Mouse (Mus musculus) midbrain, embryonic 10.5 days (tissue): ENCODE results near the gene Qrfp. TPM values are rescaled to one million over a fixed set of nuclear protein-coding genes. Genes with fewer than 3 reads are reported as not detected.

Experiments
- DNase-seq: peaks from one replicate; pipeline ENCODE4 v3.0.0-alpha.2; 2017; ENCODE audit warnings: low spot score
- H3K27ac ChIP-seq: fragments of 300-500 bp; sonication (generic); replicated peaks from 2 replicates; pipeline ENCODE4 v1.5.1; 2016; ENCODE audit warnings: mild to moderate bottlenecking
- H3K27me3 ChIP-seq: fragments of 300-500 bp; sonication (generic); 2 replicates; pipeline ENCODE4 v1.6.1; 2016; ENCODE audit warnings: low read depth, mild to moderate bottlenecking; ENCODE audit not compliant: poor library complexity, severe bottlenecking
- H3K36me3 ChIP-seq: fragments of 300-500 bp; sonication (generic); 2 replicates; pipeline ENCODE4 v1.6.1; 2016; ENCODE audit warnings: mild to moderate bottlenecking, moderate library complexity
- H3K4me1 ChIP-seq: fragments of 300-500 bp; sonication (generic); 2 replicates; pipeline ENCODE4 v1.6.1; 2016
- H3K4me3 ChIP-seq: fragments of 300-500 bp; sonication (generic); 2 replicates; pipeline ENCODE4 v1.5.1; 2016; ENCODE audit warnings: mild to moderate bottlenecking, moderate library complexity
- H3K9me3 ChIP-seq: fragments of 300-500 bp; sonication (generic); replicated peaks from 2 replicates; pipeline ENCODE4 v1.6.1; 2016; ENCODE audit warnings: mild to moderate bottlenecking
- WGBS: fragments of 180-500 bp; shearing (Covaris S2); methylation state at CpG from one replicate; pipeline ENCODE4 v1.1.7; 2016; 5-methylcytosine and 5-hydroxymethylcytosine counted together
- polyA plus RNA-seq: library from polyadenylated mRNA; unstranded; fragments of >200 nt; fragmentation: Nextera tagmentation; extraction: Ambion mirVana; gene quantifications from 2 replicates; pipeline ENCODE4 v1.2.1, GENCODE M21; 2016

The Qrfp gene
- polyA plus RNA-seq = 0.05 and 0.17 TPM in 2 replicates

GRCm38 (mm10) chr2:31810444-31810843 lies at the start of gene Qrfp:
Gene Qrfp (minus strand): TSS chr2:31810580.
- Histone ChIP-seq H3K36me3 (0 out of 2 replicates have a peak, but pooled peaks cover 3% of the 10 kb centered on the region), H3K27me3 (peaks cover 17% of the 10 kb centered on the region; the same call in 1 of the 2 replicates), H3K4me3 (no peak within 1 kb of the TSS), H3K27ac (peak within 1 kb of the TSS; percentile 68), H3K9me3 (no peaks in the 10 kb centered on the region), H3K4me1 (peaks cover 58% of the 10 kb centered on the region)
- WGBS = 35% methylated on average over 12 of the region's 12 CpGs
- no peak for DNase-seq

DNA sequence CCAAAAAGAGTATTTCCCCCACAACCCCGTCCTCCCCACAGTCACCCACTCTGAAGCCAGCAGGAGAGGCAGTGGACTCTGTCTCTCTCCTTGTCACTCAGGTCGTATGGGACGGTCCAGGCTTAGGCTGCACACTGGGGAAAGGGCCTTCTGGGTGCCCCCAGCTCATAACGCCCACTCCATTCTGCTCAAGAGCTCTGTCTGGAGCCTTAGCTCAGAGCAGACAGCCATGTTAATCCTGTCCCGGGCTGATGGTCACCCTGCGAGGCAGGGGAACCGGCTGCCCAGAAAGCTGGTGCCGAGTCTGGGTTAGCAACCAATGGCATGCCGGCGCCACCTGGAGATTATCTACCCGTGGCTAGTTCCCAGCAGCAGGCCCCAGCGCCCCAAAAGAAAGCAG lies 48.1 kb upstream of the Qrfp start:
- peak overlapping the region; percentile 70 for H3K27ac ChIP-seq
- 13% methylated on average over 12 of the region's 12 CpGs for WGBS
- H3K4me3 ChIP-seq = peak overlapping the region; percentile 12
- peaks cover 54% of the 10 kb centered on the region for H3K4me1 ChIP-seq
- DNase-seq = peak; percentile 42
- peaks cover 51% of the 10 kb centered on the region for H3K27me3 ChIP-seq
- H3K9me3 ChIP-seq = no peaks in the 10 kb centered on the region
- no peaks in the 10 kb centered on the region for H3K36me3 ChIP-seq

DNA sequence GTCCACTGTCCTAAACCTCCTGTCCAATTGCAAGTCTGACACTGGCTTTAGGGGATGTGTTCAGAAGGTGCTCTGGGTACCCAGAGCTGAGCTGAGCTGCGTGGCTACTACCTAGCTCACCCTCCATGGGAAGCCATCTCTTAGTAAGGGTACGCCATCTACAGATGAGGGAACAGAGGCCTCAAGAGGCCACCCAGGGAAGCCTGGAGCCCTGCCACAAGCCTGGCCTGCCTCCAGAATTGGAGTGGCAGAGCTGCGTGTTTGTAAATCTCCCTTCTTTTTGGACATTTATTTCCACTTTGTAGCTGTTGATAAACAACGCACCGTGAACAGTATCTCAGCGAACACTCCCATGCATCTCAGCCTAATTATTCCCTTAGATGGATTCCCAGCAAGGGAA lies 46.8 kb upstream of the Qrfp start:
- Histone ChIP-seq H3K4me1 (peaks cover 50% of the 10 kb centered on the region), H3K36me3 (no peaks in the 10 kb centered on the region), H3K27ac (no peak overlapping the region; the same call in 1 of the 2 replicates), H3K27me3 (peaks cover 55% of the 10 kb centered on the region), H3K4me3 (no peak overlapping the region), H3K9me3 (no peaks in the 10 kb centered on the region)
- 84% methylated on average over 6 of the region's 6 CpGs for whole genome bisulfite sequencing
- no peak for DNase-seq

GRCm38 (mm10) chr2:31855991-31856390 lies 45.6 kb upstream of the Qrfp start:
- no peak for DNase-seq
- Histone ChIP-seq H3K36me3 (no peaks in the 10 kb centered on the region), H3K9me3 (no peaks in the 10 kb centered on the region), H3K27me3 (peaks cover 55% of the 10 kb centered on the region), H3K4me3 (no peak overlapping the region), H3K27ac (no peak overlapping the region), H3K4me1 (peaks cover 58% of the 10 kb centered on the region)
- 79% methylated on average over 8 of the region's 8 CpGs for WGBS

GRCm38 (mm10) chr2:31850141-31850540 lies 39.8 kb upstream of the Qrfp start:
- Histone ChIP-seq H3K36me3 (no peaks in the 10 kb centered on the region), H3K4me1 (peaks cover 62% of the 10 kb centered on the region), H3K9me3 (no peaks in the 10 kb centered on the region), H3K27ac (no peak overlapping the region), H3K27me3 (peaks cover 55% of the 10 kb centered on the region), H3K4me3 (no peak overlapping the region)
- peak; percentile 54 for DNase-seq
- 50% methylated on average over 12 of the region's 12 CpGs for WGBS

DNA sequence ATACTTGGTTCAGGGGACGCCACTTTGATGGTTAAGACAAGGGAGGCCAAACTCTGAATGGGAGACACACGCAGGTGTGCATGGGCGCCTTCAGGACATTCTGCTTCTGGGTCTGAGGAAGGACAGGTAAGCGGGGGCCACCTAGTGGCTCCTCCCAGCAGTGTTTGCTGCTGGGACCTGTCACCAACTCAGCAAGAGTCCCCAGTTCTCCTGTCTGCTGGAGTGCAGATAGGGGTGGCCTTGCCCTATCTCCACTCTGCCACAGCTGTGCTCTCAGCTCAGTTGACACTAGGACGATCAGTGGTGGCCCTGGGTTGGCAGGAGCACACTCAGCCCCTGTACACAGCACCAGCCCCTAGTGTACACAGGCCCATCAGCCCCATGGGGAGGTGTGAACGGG lies 37.5 kb upstream of the Qrfp start:
- Histone ChIP-seq H3K4me1 (peaks cover 65% of the 10 kb centered on the region), H3K36me3 (no peaks in the 10 kb centered on the region), H3K9me3 (no peaks in the 10 kb centered on the region), H3K27me3 (peaks cover 65% of the 10 kb centered on the region), H3K4me3 (0 out of 2 replicates have a peak overlapping the region, but pooled peaks have one; percentile 1), H3K27ac (no peak overlapping the region)
- 22% methylated on average over 6 of the region's 6 CpGs for WGBS
- no peak for DNase-seq

DNA sequence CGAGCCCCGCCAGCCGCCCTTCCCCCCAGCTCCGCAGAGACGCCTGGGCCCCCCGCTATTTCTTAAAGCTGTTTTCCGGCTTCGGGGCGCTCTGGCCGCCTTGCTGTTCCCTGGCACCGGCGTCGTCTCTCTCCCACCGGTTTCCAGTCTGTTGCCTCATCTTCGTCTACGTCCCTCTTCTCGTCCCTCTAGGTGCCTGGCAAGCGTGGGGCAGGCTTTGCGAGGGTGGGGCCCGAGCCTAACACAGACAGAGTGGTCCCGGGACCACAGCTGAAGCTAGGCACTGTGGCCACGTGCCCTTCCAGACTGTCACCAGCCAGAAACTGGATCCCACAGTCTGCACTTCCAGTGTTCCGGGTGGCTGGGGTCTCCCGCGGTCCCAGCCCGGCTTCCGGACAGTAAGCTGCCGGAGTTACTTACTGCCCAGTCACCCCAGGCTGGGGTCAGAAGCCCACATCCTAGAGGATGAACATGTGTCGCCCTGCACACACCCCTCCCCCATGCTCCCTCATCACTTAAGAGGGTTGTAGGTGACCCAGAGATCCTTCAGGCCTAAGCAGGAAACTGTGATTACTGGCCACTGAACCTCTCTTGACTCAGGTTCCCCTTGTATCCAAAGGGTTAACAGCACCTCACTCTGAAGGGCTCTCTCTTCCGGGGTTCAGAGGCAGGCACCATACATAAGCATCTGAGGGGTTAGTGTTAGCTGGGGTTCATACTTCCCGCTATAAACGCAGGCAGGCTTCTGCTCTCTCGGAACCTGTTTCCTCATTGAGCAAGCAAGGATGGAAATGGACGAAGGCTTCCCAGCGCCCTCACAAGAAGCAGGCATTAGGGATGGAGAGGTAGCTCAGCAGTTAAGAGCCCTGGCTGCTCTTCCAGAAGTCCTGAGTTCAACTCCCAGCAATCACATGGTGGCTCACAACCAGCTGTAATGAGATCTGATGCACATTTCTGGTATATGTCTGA lies 36.6 kb upstream of the Qrfp start:
- WGBS = 4% methylated on average over 35 of the region's 35 CpGs
- Histone ChIP-seq H3K27me3 (peaks cover 70% of the 10 kb centered on the region), H3K27ac (peak overlapping the region; percentile 76; the same call in 1 of the 2 replicates), H3K9me3 (no peaks in the 10 kb centered on the region), H3K4me3 (peak overlapping the region; percentile 68), H3K4me1 (peaks cover 64% of the 10 kb centered on the region), H3K36me3 (no peaks in the 10 kb centered on the region)
- DNase-seq = peak; percentile 49

GRCm38 (mm10) chr2:31845896-31846691 lies 35.7 kb upstream of the Qrfp start, which contains the start of gene Fibcd1:
Gene Fibcd1 (minus strand): TSS chr2:31846005.
- Histone ChIP-seq H3K9me3 (no peaks in the 10 kb centered on the region), H3K4me1 (peaks cover 56% of the 10 kb centered on the region), H3K36me3 (no peaks in the 10 kb centered on the region), H3K4me3 (peak within 1 kb of the TSS; percentile 68), H3K27ac (peak within 1 kb of the TSS; percentile 76), H3K27me3 (peaks cover 75% of the 10 kb centered on the region)
- under 1% methylated on average over 88 of the region's 88 CpGs for WGBS
- peak; percentile 58 for DNase-seq

DNA sequence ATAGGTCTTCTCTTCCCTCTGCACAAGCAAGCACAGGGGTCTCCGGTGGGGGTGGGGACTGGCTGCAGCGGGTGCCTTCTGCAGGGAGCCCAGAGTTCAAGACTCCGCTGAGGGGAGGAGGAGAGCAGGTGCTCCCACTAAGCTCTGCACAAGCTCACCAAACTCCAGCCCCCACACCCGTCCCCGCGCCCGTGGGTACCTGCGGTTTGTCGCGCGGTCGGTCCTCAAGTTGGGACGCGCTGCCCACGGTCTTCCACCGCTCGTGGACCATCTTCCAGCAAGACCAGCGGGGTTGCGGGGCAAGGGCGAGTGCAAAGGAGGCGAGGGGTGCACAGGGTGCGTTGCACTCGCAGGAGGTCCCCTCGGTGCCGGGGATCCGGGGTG lies 35.1 kb upstream of the Qrfp start:
- DNase-seq = peak; percentile 37
- H3K27me3 ChIP-seq = peaks cover 77% of the 10 kb centered on the region
- H3K36me3 ChIP-seq = no peaks in the 10 kb centered on the region
- H3K4me3 ChIP-seq = peak overlapping the region; percentile 68
- H3K4me1 ChIP-seq = peaks cover 52% of the 10 kb centered on the region
- peak overlapping the region; percentile 76 for H3K27ac ChIP-seq
- H3K9me3 ChIP-seq = no peaks in the 10 kb centered on the region
- WGBS = 2% methylated on average over 26 of the region's 26 CpGs

DNA sequence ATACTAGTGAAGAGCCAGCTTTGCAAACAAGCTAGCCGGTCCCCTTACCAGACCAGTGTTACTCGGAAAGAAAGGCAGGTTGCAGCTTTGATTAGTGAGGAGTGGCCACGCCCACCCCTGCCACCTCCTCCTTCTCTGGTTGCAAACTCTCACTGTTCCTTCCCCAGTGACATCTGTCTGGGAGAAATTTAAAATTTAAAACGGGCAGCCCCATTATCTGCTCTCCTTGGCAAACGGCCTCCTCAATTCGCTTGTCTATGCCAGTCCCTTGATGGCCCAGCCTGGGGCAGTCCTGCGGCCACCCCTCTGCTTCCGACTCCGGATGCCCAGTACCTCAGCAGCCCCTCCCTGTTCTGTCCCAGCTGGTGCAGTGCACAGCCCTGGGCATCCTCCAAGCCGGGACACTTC lies 34.4 kb upstream of the Qrfp start:
- H3K36me3 ChIP-seq = no peaks in the 10 kb centered on the region
- WGBS = 5% methylated on average over 10 of the region's 10 CpGs
- DNase-seq = no peak
- H3K4me3 ChIP-seq = peak overlapping the region; percentile 68
- H3K27ac ChIP-seq = no peak overlapping the region
- H3K9me3 ChIP-seq = no peaks in the 10 kb centered on the region
- peaks cover 47% of the 10 kb centered on the region for H3K4me1 ChIP-seq
- H3K27me3 ChIP-seq = peaks cover 83% of the 10 kb centered on the region

GRCm38 (mm10) chr2:31838868-31839267 lies 28.5 kb upstream of the Qrfp start:
- DNase-seq = no peak
- Histone ChIP-seq H3K27me3 (peaks cover 56% of the 10 kb centered on the region), H3K9me3 (no peaks in the 10 kb centered on the region), H3K4me3 (no peak overlapping the region), H3K27ac (peak overlapping the region; percentile 55; the same call in 1 of the 2 replicates), H3K4me1 (peaks cover 31% of the 10 kb centered on the region), H3K36me3 (no peaks in the 10 kb centered on the region)
- 61% methylated on average over 1 of the region's 1 CpGs for WGBS

DNA sequence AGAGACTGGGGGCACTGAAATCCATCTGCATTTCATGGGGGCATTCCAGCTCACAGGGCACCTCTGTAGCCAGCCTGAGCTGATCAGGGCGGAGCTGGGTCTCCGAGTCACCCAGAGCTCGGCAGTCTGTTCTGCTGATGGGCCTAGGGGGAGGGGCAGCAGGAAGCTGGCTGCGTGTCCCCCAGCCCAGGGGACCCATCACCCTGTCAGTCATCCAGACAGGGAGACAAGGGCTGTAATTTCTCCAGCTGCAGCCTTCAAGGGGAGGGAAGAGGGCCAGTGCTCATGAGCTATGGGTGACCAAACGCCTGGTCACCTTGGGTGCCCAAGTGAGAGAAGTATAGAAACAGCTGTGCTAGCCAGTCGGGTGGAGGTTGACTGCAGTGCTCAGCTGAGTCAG lies 26.6 kb upstream of the Qrfp start:
- no peak for DNase-seq
- Histone ChIP-seq H3K4me3 (no peak overlapping the region), H3K9me3 (no peaks in the 10 kb centered on the region), H3K27me3 (peaks cover 40% of the 10 kb centered on the region), H3K27ac (0 out of 2 replicates have a peak overlapping the region, but pooled peaks have one; percentile 38), H3K36me3 (no peaks in the 10 kb centered on the region), H3K4me1 (peaks cover 35% of the 10 kb centered on the region)
- 47% methylated on average over 6 of the region's 6 CpGs for WGBS
